Mouse (Mus musculus) c-Kit-positive CD71-positive TER-119-positive erythroid progenitor cells, embryonic 14.5 days (primary cell): ENCODE measurements around the gene Phrf1.
A peak's percentile ranks its signal among the peaks of the same experiment; 100 is the strongest.
"Not testable (repeated sequence)": the region's sequence is repeated elsewhere in the genome, so short reads cannot be mapped to it uniquely, and the experiment has no call there.

Experiments used
- DNase-seq: peaks from one replicate; pipeline ENCODE4 v3.0.0-alpha.2; 2013; ENCODE audit warnings: low spot score

Gene Phrf1

GRCm38 (mm10) chr7:141213605-141214235, 14.9 kb upstream of the Phrf1 start, which contains the start of gene Lmntd2:
Gene Lmntd2 (minus strand): TSS chr7:141214080.
- DNase-seq: no peak

GRCm38 (mm10) chr7:141214310-141214709, 14.3 kb upstream of the Phrf1 start:
- no peak for DNase-seq

GRCm38 (mm10) chr7:141215101-141215879, 13.3 kb upstream of the Phrf1 start, which contains the start of gene Rassf7:
Gene Rassf7 (plus strand): TSS chr7:141215860.
- peak; percentile 96 for DNase-seq

- DNase-seq: no peak
Observed at GRCm38 (mm10) chr7:141215880-141216733, 12.5 kb upstream of the Phrf1 start.

- no peak for DNase-seq
Observed at GRCm38 (mm10) chr7:141216894-141217293, 11.7 kb upstream of the Phrf1 start.

GRCm38 (mm10) chr7:141217343-141218013, 11.1 kb upstream of the Phrf1 start:
- DNase-seq: no peak

GRCm38 (mm10) chr7:141218141-141218540, 10.4 kb upstream of the Phrf1 start:
- DNase-seq: no peak

- DNase-seq: no peak
Observed at GRCm38 (mm10) chr7:141218557-141219133, 9.9 kb upstream of the Phrf1 start.

- no peak for DNase-seq
Observed at GRCm38 (mm10) chr7:141219558-141220099, 9.0 kb upstream of the Phrf1 start.

GRCm38 (mm10) chr7:141220377-141220776, 8.2 kb upstream of the Phrf1 start:
- DNase-seq: no peak

GRCm38 (mm10) chr7:141221249-141222125, 7.1 kb upstream of the Phrf1 start:
- DNase-seq: peak; percentile 98

- no peak for DNase-seq
Observed at GRCm38 (mm10) chr7:141222126-141222467, 6.5 kb upstream of the Phrf1 start.

GRCm38 (mm10) chr7:141222696-141223215, 5.8 kb upstream of the Phrf1 start:
- no peak for DNase-seq

GRCm38 (mm10) chr7:141226535-141226934, 2.0 kb upstream of the Phrf1 start:
- DNase-seq: no peak

- DNase-seq: no peak
Observed at GRCm38 (mm10) chr7:141227796-141228195, 788 bp upstream of the Phrf1 start.

GRCm38 (mm10) chr7:141229702-141230101, 1.1 kb downstream of the Phrf1 start:
- no peak for DNase-seq

GRCm38 (mm10) chr7:141230570-141230969, 2.0 kb downstream of the Phrf1 start:
- no peak for DNase-seq

GRCm38 (mm10) chr7:141231111-141231510, 2.5 kb downstream of the Phrf1 start:
- DNase-seq: no peak

- DNase-seq: no peak
Observed at GRCm38 (mm10) chr7:141231551-141231950, 3.0 kb downstream of the Phrf1 start.

GRCm38 (mm10) chr7:141250486-141250885, 21.9 kb downstream of the Phrf1 start:
- DNase-seq: not testable (repeated sequence)
